Mouse (Mus musculus): ENCODE measurements around the gene Cym. TPM values are rescaled to one million over a fixed set of nuclear protein-coding genes. Genes with fewer than 3 reads are reported as not detected.

The Cym gene
- polyA plus RNA-seq (2015; fragmentation: Nextera tagmentation; extraction: Ambion mirVana), result 69,611 and 75,506 TPM in 2 replicates

DNA sequence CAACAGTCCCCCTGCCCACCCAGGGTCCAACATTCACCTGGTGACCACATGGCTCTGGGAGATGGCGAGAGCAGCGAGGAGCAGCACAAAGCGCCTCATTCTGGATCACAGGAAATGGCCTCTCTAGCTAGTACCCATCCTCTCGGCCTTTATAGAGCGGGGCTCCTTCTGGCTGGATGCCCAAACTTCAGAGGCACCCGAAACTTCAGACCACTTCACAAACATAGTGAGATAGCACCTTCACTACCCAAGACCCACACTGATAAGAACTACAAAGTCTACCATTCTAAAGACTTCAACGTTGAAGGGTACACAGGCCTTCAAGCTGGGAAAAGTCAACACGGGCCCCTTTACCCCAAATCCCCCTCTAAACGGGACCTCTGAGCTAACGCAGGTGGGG, at the start of gene Cym:
TSS of gene Cym (minus strand) at position 125 of the 400 bp plus-strand sequence.
- H3K4me1 ChIP-seq (replicated peaks; ENCODE audit: control insufficient read depth, insufficient read depth), result no peaks in the 10 kb centered on the region
- ATAC-seq (ENCODE audit: low FRiP score, low TSS enrichment) (peak; percentile 49), DNase-seq (ENCODE audit: low spot score) (peak; percentile 78)
- no peaks in the 10 kb centered on the region for H3K9me3 ChIP-seq (ENCODE audit: control insufficient read depth, low read length)
- peak within 1 kb of the TSS; percentile 17; the same call in 1 of the 2 replicates for H3K4me3 ChIP-seq (ENCODE audit: low read depth, low read length)
- TF ChIP-seq EP300 (optimal IDR thresholded peaks at IDR 0.05) (no peak), CTCF (IDR thresholded peaks at IDR 0.05; ENCODE audit: low read depth) (no peak)
- peak within 1 kb of the TSS; percentile 37 for H3K4me2 ChIP-seq (replicated peaks; ENCODE audit: low read depth)
- H3K9ac ChIP-seq (ENCODE audit: low read length), result no peak within 1 kb of the TSS; the same call in 1 of the 2 replicates
- 51% methylated on average over 10 of the region's 10 CpGs for WGBS
- H3K27ac ChIP-seq (replicated peaks), result peak within 1 kb of the TSS; percentile 72
- no peaks in the 10 kb centered on the region for H3K36me3 ChIP-seq (ENCODE audit: control insufficient read depth, insufficient read depth, low read length)
- H3K27me3 ChIP-seq (ENCODE audit: control insufficient read depth, insufficient read depth, low read length), result no peaks in the 10 kb centered on the region

- no peak for ATAC-seq (ENCODE audit: low FRiP score, low TSS enrichment)
- TF ChIP-seq EP300 (optimal IDR thresholded peaks at IDR 0.05) (no peak), CTCF (IDR thresholded peaks at IDR 0.05; ENCODE audit: low read depth) (no peak)
- WGBS, result 45% methylated on average over 2 of the region's 2 CpGs
- no peaks in the 10 kb centered on the region for H3K36me3 ChIP-seq (ENCODE audit: control insufficient read depth, insufficient read depth, low read length)
- H3K4me1 ChIP-seq (replicated peaks; ENCODE audit: control insufficient read depth, insufficient read depth), result no peaks in the 10 kb centered on the region
- no peaks in the 10 kb centered on the region for H3K27me3 ChIP-seq (ENCODE audit: control insufficient read depth, insufficient read depth, low read length)
- DNase-seq (ENCODE audit: low spot score), result no peak
- no peak overlapping the region for H3K4me3 ChIP-seq (ENCODE audit: low read depth, low read length)
- H3K4me2 ChIP-seq (replicated peaks; ENCODE audit: low read depth), result no peak overlapping the region
- H3K27ac ChIP-seq (replicated peaks), result no peak overlapping the region
- no peak overlapping the region for H3K9ac ChIP-seq (ENCODE audit: low read length)
- H3K9me3 ChIP-seq (ENCODE audit: control insufficient read depth, low read length), result no peaks in the 10 kb centered on the region
These were observed 45.3 kb upstream of the Cym start for GRCm38 (mm10) chr3:107266814-107267345.

- Histone ChIP-seq H3K9me3 (ENCODE audit: control insufficient read depth, low read length) (no peaks in the 10 kb centered on the region), H3K4me2 (replicated peaks; ENCODE audit: low read depth) (no peak overlapping the region), H3K9ac (ENCODE audit: low read length) (no peak overlapping the region), H3K4me1 (replicated peaks; ENCODE audit: control insufficient read depth, insufficient read depth) (peaks cover 2% of the 10 kb centered on the region; the same call in 1 of the 2 replicates), H3K4me3 (ENCODE audit: low read depth, low read length) (no peak overlapping the region), H3K27me3 (ENCODE audit: control insufficient read depth, insufficient read depth, low read length) (no peaks in the 10 kb centered on the region), H3K27ac (replicated peaks) (no peak overlapping the region), H3K36me3 (ENCODE audit: control insufficient read depth, insufficient read depth, low read length) (no peaks in the 10 kb centered on the region)
- 47% methylated on average over 7 of the region's 7 CpGs for WGBS
- ATAC-seq (ENCODE audit: low FRiP score, low TSS enrichment) (no peak), DNase-seq (ENCODE audit: low spot score) (no peak)
- TF ChIP-seq EP300 (optimal IDR thresholded peaks at IDR 0.05) (no peak), CTCF (IDR thresholded peaks at IDR 0.05; ENCODE audit: low read depth) (no peak)
These were observed 40.3 kb upstream of the Cym start for GRCm38 (mm10) chr3:107261851-107262165.

GRCm38 (mm10) chr3:107260956-107261850, 39.7 kb upstream of the Cym start:
- H3K27me3 ChIP-seq (ENCODE audit: control insufficient read depth, insufficient read depth, low read length), result no peaks in the 10 kb centered on the region
- 42% methylated on average over 8 of the region's 8 CpGs for WGBS
- no peaks in the 10 kb centered on the region for H3K9me3 ChIP-seq (ENCODE audit: control insufficient read depth, low read length)
- H3K4me3 ChIP-seq (ENCODE audit: low read depth, low read length), result no peak overlapping the region
- ATAC-seq (ENCODE audit: low FRiP score, low TSS enrichment) (no peak), DNase-seq (ENCODE audit: low spot score) (no peak)
- no peak overlapping the region for H3K4me2 ChIP-seq (replicated peaks; ENCODE audit: low read depth)
- peak overlapping the region; percentile 63; the same call in 1 of the 2 replicates for H3K27ac ChIP-seq (replicated peaks)
- H3K4me1 ChIP-seq (replicated peaks; ENCODE audit: control insufficient read depth, insufficient read depth), result peaks cover 2% of the 10 kb centered on the region; the same call in 1 of the 2 replicates
- no peak overlapping the region for H3K9ac ChIP-seq (ENCODE audit: low read length)
- H3K36me3 ChIP-seq (ENCODE audit: control insufficient read depth, insufficient read depth, low read length), result no peaks in the 10 kb centered on the region
- TF ChIP-seq CTCF (IDR thresholded peaks at IDR 0.05; ENCODE audit: low read depth), result 0 out of 2 replicates have a peak, but pooled peaks have one; percentile 18
- TF ChIP-seq EP300 (optimal IDR thresholded peaks at IDR 0.05), result no peak

DNA sequence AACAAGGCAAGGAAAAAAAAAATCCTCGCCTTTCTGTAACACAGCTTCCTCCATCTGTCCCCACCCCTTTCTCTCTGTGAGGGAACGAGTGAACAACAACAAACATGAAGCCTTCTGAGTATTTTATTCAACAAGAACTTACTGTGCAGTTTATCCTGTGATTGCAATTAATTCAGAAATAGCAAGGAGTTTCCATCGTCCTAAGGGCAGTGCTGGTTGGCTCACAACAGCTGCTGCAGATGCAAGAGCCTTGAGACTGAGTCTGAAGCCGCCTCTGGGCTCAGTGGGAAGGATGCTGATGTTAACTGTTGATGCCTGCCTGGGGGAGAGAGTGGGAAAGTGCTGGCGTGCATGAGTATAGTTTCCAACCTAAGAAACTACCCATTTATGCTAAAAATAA, 36.4 kb upstream of the Cym start:
- Histone ChIP-seq H3K27ac (replicated peaks) (no peak overlapping the region), H3K36me3 (ENCODE audit: control insufficient read depth, insufficient read depth, low read length) (no peaks in the 10 kb centered on the region), H3K9me3 (ENCODE audit: control insufficient read depth, low read length) (no peaks in the 10 kb centered on the region), H3K27me3 (ENCODE audit: control insufficient read depth, insufficient read depth, low read length) (no peaks in the 10 kb centered on the region), H3K4me3 (ENCODE audit: low read depth, low read length) (no peak overlapping the region), H3K4me1 (replicated peaks; ENCODE audit: control insufficient read depth, insufficient read depth) (peaks cover 2% of the 10 kb centered on the region; the same call in 1 of the 2 replicates), H3K9ac (ENCODE audit: low read length) (no peak overlapping the region), H3K4me2 (replicated peaks; ENCODE audit: low read depth) (no peak overlapping the region)
- no peak for TF ChIP-seq CTCF (IDR thresholded peaks at IDR 0.05; ENCODE audit: low read depth)
- no peak for TF ChIP-seq EP300 (optimal IDR thresholded peaks at IDR 0.05)
- 59% methylated on average over 5 of the region's 5 CpGs for WGBS
- ATAC-seq (ENCODE audit: low FRiP score, low TSS enrichment), result no peak
- DNase-seq (ENCODE audit: low spot score), result no peak

GRCm38 (mm10) chr3:107256724-107257123, 35.2 kb upstream of the Cym start:
- no peak for ATAC-seq (ENCODE audit: low FRiP score, low TSS enrichment)
- H3K4me2 ChIP-seq (replicated peaks; ENCODE audit: low read depth), result no peak overlapping the region
- H3K27me3 ChIP-seq (ENCODE audit: control insufficient read depth, insufficient read depth, low read length), result no peaks in the 10 kb centered on the region
- peaks cover 2% of the 10 kb centered on the region; the same call in 1 of the 2 replicates for H3K4me1 ChIP-seq (replicated peaks; ENCODE audit: control insufficient read depth, insufficient read depth)
- no peak overlapping the region for H3K9ac ChIP-seq (ENCODE audit: low read length)
- no peaks in the 10 kb centered on the region for H3K36me3 ChIP-seq (ENCODE audit: control insufficient read depth, insufficient read depth, low read length)
- H3K9me3 ChIP-seq (ENCODE audit: control insufficient read depth, low read length), result no peaks in the 10 kb centered on the region
- DNase-seq (ENCODE audit: low spot score), result no peak
- WGBS, result 42% methylated on average over 7 of the region's 7 CpGs
- no peak overlapping the region for H3K4me3 ChIP-seq (ENCODE audit: low read depth, low read length)
- TF ChIP-seq EP300 (optimal IDR thresholded peaks at IDR 0.05) (no peak), CTCF (IDR thresholded peaks at IDR 0.05; ENCODE audit: low read depth) (no peak)
- no peak overlapping the region for H3K27ac ChIP-seq (replicated peaks)

Measured in stomach, postnatal 0 days (tissue).